Mouse (Mus musculus) liver, adult 2 months (tissue): ENCODE measurements around the gene Gm21974.

Experiments used
- CTCF ChIP-seq: fragments of 200-500 bp; IDR thresholded peaks from 2 replicates; pipeline ENCODE4 v1.5.1; 2011; ENCODE audit warnings: low read depth, low read length, control low read depth
- POLR2A ChIP-seq: fragments of 200-500 bp; IDR thresholded peaks from 2 replicates; pipeline ENCODE4 v1.6.1; 2011; ENCODE audit warnings: low read length, control low read depth; ENCODE audit not compliant: insufficient read depth; ENCODE audit errors: extremely low read depth

GRCm38 (mm10) chr7:127876041-127876466, 19.2 kb downstream of the Gm21974 start, which contains the start of gene Zfp646:
- TF ChIP-seq CTCF (no peak), POLR2A (0 out of 2 replicates have a peak, but pooled peaks have one; percentile 16)
